Mouse (Mus musculus): ENCODE results near the gene Hlx.

DNA sequence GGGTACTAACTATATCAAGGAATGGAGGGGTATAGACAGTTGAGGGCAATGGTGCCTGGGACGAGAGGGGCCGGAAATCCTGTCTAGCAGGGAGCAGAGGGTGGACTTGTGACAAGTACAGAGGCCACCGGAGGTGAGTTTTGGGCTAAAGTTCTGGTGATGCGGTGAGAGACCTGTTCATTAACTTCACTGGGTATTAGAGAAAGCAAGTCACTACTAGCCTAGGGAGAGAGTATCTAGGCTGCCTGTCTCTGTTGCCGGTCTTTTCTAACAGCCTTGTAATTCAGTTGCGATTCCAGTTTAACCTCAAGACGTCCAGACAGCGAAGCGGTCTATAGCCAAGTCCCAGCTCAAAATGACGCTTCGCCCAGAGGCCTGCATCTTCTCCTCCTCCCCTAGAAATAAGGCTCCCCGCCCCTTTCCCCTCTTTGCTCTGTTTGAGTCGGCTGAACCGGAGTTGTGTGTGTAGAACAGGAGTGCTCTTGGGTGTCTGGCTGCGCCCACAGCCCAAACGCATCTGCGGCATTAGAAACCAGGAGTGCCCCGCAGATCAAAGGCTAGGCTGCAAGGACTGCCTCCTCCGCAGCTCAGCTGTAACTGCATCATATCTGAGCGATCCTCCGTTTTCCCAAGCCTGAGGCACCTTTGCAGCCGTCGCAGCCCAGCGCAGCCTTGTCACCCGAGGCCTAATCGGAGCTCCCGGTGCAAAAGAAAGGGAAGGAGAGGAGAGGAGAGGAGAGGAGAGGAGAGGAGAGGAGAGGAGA is 1.8 kb upstream of the Hlx start:
- no peak for TF ChIP-seq FLI1 (IDR thresholded peaks at IDR 0.05; ENCODE audit: low read length)
- TF ChIP-seq GATA1 (IDR thresholded peaks at IDR 0.05; ENCODE audit: borderline replicate concordance, low read length), result no peak
